Mouse (Mus musculus): ENCODE results near the gene Pacrg.

GRCm38 (mm10) chr17:10784401-10784920 is 55.6 kb downstream of the Pacrg start:
- TF ChIP-seq EP300 (IDR thresholded peaks at IDR 0.05; ENCODE audit: low read depth): no peak
- TF ChIP-seq CTCF (IDR thresholded peaks at IDR 0.05; ENCODE audit: low read depth): no peak
